Mouse (Mus musculus) stomach, embryonic 14.5 days (tissue): ENCODE measurements around the gene 4930507D05Rik. TPM values are rescaled to one million over a fixed set of nuclear protein-coding genes. Genes with fewer than 3 reads are reported as not detected.

Experiments
- ATAC-seq: fragments of 200-750 bp; cut with Nextera tagmentation; 2 replicates; pipeline ENCODE4 v1.8.0; 2017; ENCODE audit warnings: low read depth, moderate TSS enrichment; ENCODE audit not compliant: insufficient number of reproducible peaks, insufficient read depth, low FRiP score
- H3K27ac ChIP-seq: fragments of 300-500 bp; sonication (generic); 2 replicates; pipeline ENCODE4 v1.5.1; 2014; ENCODE audit warnings: mild to moderate bottlenecking, low read length, moderate library complexity, mixed read lengths
- H3K27me3 ChIP-seq: fragments of 300-500 bp; sonication (generic); 2 replicates; pipeline ENCODE4 v1.6.1; 2014; ENCODE audit warnings: low read length, control low read depth, mixed read lengths; ENCODE audit not compliant: control insufficient read depth, insufficient read depth
- H3K36me3 ChIP-seq: fragments of 300-500 bp; sonication (generic); 2 replicates; pipeline ENCODE4 v1.6.1; 2014; ENCODE audit warnings: mild to moderate bottlenecking, control low read depth, low read length, moderate library complexity, mixed read lengths; ENCODE audit not compliant: control insufficient read depth, insufficient read depth
- H3K4me1 ChIP-seq: fragments of 300-500 bp; sonication (generic); 2 replicates; pipeline ENCODE4 v1.6.1; 2014; ENCODE audit warnings: low read length, control low read depth, mixed read lengths; ENCODE audit not compliant: control insufficient read depth, insufficient read depth
- H3K4me2 ChIP-seq: fragments of 300-500 bp; sonication (generic); replicated peaks from 2 replicates; pipeline ENCODE4 v1.6.1; 2014; ENCODE audit warnings: low read depth, low read length, control low read depth
- H3K4me3 ChIP-seq: fragments of 300-500 bp; sonication (generic); 2 replicates; pipeline ENCODE4 v1.5.1; 2014; ENCODE audit warnings: low read depth, low read length, control low read depth
- H3K9ac ChIP-seq: fragments of 300-500 bp; sonication (generic); replicated peaks from 2 replicates; pipeline ENCODE4 v1.6.1; 2014; ENCODE audit warnings: low read depth, mild to moderate bottlenecking, control low read depth, low read length, moderate library complexity, mixed read lengths
- H3K9me3 ChIP-seq: fragments of 300-500 bp; sonication (generic); 2 replicates; pipeline ENCODE4 v1.6.1; 2016; ENCODE audit warnings: low read depth, low read length, control low read depth; ENCODE audit not compliant: control insufficient read depth
- WGBS: fragments of 180-500 bp; shearing (Covaris S2); extraction: QIAGEN DNeasy Blood & Tissue Kit; methylation state at CpG from one replicate; pipeline ENCODE4 v1.1.7; 2014; 5-methylcytosine and 5-hydroxymethylcytosine counted together
- polyA plus RNA-seq: library from polyadenylated mRNA; unstranded; fragments of >200 nt; fragmentation: Nextera tagmentation; extraction: Ambion mirVana; gene quantifications from 2 replicates; pipeline ENCODE4 v1.2.1, GENCODE M21; 2014

4930507D05Rik gene
- 0.71 and 0.90 TPM in 2 replicates for polyA plus RNA-seq

DNA sequence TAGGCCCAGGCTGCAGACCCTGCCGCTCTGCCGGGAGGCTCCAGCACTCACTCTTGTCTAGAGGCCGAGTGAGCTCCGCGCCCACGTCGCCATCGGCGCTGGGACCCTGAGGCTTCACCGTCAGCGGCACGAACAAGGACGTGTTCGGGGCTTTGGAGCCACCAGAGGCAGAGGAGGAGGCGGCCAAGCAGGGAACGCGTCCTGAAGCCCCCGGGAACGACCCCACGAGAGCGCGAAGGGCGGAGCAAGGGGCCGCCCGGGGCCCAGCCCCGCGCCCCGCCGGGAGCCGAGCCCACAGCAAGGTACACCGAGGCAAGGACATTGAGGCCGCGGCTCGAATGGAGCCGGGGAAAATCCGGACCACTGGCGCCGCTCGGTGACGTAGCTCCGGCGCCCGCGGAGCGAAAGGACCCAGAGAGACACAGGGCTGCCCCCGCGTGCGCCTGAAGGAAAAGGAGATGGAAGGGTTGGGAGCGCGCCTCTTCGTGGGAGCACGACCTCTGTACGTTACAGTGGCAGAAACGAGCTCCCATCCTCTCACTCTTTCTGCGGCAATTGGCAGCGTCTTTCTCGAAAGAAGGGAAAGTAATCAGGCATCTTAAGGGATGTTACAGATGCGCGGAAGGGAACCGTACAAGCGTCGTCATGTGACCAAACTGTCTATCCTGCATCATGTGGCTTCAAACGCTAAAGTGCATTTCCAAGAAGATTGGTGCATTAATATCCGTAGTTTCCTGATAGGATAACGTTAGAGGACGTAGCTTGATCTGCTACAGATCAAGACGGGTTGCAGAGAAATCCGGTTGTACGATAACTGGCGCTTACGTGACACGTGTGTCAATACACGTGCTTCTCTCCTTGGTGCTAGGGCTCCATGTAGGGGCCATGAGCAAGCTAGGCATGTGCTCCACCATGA is at the start of gene 4930507D05Rik, which contains the start of gene Supv3l1:
Gene 4930507D05Rik (plus strand): TSS at position 126 of the 916 bp plus-strand sequence.
Gene Supv3l1 (minus strand): TSS at position 375 of the 916 bp plus-strand sequence.
- H3K4me2 ChIP-seq = peak within 1 kb of the TSS; percentile 66
- ATAC-seq = peak; percentile 89
- H3K9ac ChIP-seq = peak within 1 kb of the TSS; percentile 96
- WGBS = under 1% methylated on average over 73 of the region's 73 CpGs
- peak within 1 kb of the TSS; percentile 98 for H3K4me3 ChIP-seq
- peak within 1 kb of the TSS; percentile 68 for H3K27ac ChIP-seq
- H3K9me3 ChIP-seq = no peaks in the 10 kb centered on the region
- peaks cover 20% of the 10 kb centered on the region for H3K36me3 ChIP-seq
- H3K4me1 ChIP-seq = peaks cover 9% of the 10 kb centered on the region; the same call in 1 of the 2 replicates
- H3K27me3 ChIP-seq = no peaks in the 10 kb centered on the region

DNA sequence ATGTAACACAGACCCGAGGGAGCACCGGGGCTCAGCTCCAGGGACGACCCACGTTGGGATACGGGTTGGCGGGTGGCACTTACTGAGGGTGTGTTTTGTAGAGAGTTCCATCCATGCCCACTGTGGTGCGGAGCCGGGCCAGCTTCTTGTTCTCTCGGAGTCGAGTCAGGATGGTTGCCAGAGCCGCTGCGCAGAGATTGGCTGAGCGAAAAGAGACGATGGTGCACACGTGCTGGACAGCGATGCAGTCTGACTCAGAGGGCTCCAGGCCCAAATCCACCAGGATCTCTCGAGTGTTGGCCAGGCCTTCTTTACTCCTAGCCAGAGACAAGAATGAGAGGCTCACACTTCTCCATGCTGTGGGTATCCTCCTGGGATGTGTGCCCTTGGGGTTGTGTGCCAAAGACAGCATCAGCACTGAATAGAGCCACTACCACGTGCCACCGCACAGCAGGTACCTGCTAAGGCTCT is 47.6 kb upstream of the 4930507D05Rik start:
- no peak for ATAC-seq
- Histone ChIP-seq H3K27me3 (no peaks in the 10 kb centered on the region), H3K4me3 (no peak overlapping the region), H3K4me1 (peaks cover 5% of the 10 kb centered on the region), H3K27ac (no peak overlapping the region), H3K36me3 (no peaks in the 10 kb centered on the region), H3K4me2 (no peak overlapping the region), H3K9ac (no peak overlapping the region), H3K9me3 (no peaks in the 10 kb centered on the region)
- 86% methylated on average over 19 of the region's 19 CpGs for WGBS

DNA sequence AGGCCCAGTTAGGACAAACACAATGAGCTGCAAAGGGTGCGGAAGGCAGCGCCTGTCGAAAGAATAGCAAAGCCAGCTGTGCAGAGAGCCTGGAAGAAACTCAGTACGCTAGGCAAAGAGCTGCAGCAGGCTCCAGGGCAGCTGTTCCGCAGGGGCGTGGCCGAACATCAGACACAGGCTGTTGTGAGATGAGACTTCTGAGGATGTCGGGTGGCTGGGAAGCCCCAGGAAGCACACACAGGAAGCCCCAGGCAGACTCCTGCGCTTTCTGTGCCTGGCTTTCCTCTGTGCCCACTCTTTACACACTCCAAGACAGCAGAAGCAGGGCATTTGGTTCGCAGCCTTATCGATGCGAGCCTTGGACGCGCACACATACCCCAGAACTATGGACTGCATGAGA is 44.4 kb upstream of the 4930507D05Rik start:
- Histone ChIP-seq H3K9me3 (no peaks in the 10 kb centered on the region), H3K4me1 (peaks cover 5% of the 10 kb centered on the region), H3K4me2 (peak overlapping the region; percentile 37), H3K27ac (peak overlapping the region; percentile 27; the same call in 1 of the 2 replicates), H3K27me3 (no peaks in the 10 kb centered on the region), H3K9ac (no peak overlapping the region), H3K4me3 (peak overlapping the region; percentile 12; the same call in 1 of the 2 replicates), H3K36me3 (no peaks in the 10 kb centered on the region)
- peak; percentile 44; the same call in 1 of the 2 replicates for ATAC-seq
- WGBS = 39% methylated on average over 14 of the region's 14 CpGs

- WGBS = 12% methylated on average over 5 of the region's 5 CpGs
- Histone ChIP-seq H3K27me3 (no peaks in the 10 kb centered on the region), H3K27ac (no peak overlapping the region), H3K4me3 (no peak overlapping the region), H3K36me3 (no peaks in the 10 kb centered on the region), H3K4me2 (no peak overlapping the region), H3K9me3 (no peaks in the 10 kb centered on the region), H3K9ac (no peak overlapping the region), H3K4me1 (no peaks in the 10 kb centered on the region)
- no peak for ATAC-seq
Measured at GRCm38 (mm10) chr10:62410943-62411342, 38.3 kb upstream of the 4930507D05Rik start.

DNA sequence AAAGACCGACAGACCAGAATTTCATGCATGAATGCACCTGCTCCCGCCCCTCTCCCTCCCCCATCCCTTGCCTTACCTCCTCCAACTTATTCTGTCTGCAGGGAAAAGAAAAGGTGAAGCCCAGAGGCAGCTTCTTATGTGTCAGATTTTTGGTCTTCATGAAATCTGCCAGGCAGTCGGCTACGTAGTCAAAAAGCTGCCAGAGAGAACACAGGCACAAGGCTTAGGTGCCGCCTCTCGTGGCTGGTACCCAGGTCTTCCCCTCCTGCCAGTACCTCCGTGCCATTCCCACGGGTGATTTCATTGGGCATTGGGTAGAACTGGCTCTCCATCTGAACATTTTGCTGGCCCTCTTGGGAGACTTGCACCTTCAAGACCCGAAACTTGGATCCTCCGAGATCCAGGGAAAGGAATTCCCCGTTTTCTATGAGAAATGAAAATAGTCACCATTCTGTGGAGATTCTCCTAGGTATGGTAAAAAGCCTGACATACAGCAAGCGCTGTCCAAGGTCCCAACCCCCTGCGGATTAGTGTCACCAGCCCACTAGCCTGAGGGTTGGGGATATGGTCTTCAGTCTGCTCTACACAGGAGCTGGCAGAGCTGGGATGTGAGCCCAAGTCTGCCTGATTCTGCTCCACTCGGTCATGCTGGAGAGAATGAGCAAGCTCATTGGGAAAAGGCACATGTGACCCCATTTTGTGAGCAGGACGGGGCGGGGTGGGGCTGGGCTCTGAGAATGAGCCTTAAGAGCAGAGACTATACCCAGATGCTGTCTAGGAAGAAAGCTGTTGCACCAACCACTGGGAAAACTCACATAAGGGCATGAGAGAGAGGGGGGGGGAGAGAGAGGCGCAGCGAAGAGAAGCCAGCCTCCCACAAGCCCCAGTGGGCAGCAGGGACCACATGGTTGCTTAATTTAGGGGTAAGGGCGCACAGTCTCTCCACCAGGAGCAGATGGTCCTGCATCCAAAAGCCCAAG is 37.6 kb upstream of the 4930507D05Rik start:
- H3K9ac ChIP-seq = no peak overlapping the region
- ATAC-seq = no peak
- H3K27ac ChIP-seq = no peak overlapping the region
- no peak overlapping the region for H3K4me3 ChIP-seq
- no peaks in the 10 kb centered on the region for H3K36me3 ChIP-seq
- H3K4me1 ChIP-seq = no peaks in the 10 kb centered on the region
- no peaks in the 10 kb centered on the region for H3K9me3 ChIP-seq
- 68% methylated on average over 19 of the region's 19 CpGs for WGBS
- no peaks in the 10 kb centered on the region for H3K27me3 ChIP-seq
- no peak overlapping the region for H3K4me2 ChIP-seq

- Histone ChIP-seq H3K4me1 (no peaks in the 10 kb centered on the region), H3K4me3 (no peak overlapping the region), H3K27ac (peak overlapping the region; percentile 80), H3K27me3 (no peaks in the 10 kb centered on the region), H3K36me3 (no peaks in the 10 kb centered on the region), H3K9me3 (no peaks in the 10 kb centered on the region), H3K9ac (no peak overlapping the region), H3K4me2 (no peak overlapping the region)
- peak; percentile 82 for ATAC-seq
- 8% methylated on average over 8 of the region's 8 CpGs for WGBS
Measured at GRCm38 (mm10) chr10:62412906-62413605, 36.2 kb upstream of the 4930507D05Rik start.

GRCm38 (mm10) chr10:62413606-62413982 is 35.7 kb upstream of the 4930507D05Rik start:
- H3K9ac ChIP-seq = no peak overlapping the region
- peak overlapping the region; percentile 80 for H3K27ac ChIP-seq
- H3K9me3 ChIP-seq = no peaks in the 10 kb centered on the region
- no peaks in the 10 kb centered on the region for H3K4me1 ChIP-seq
- ATAC-seq = peak; percentile 60
- 18% methylated on average over 4 of the region's 4 CpGs for WGBS
- no peaks in the 10 kb centered on the region for H3K27me3 ChIP-seq
- H3K4me3 ChIP-seq = no peak overlapping the region
- no peak overlapping the region for H3K4me2 ChIP-seq
- no peaks in the 10 kb centered on the region for H3K36me3 ChIP-seq
